Mouse (Mus musculus): Measurements from ENCODE around the gene Adamts12. TPM values are rescaled to one million over a fixed set of nuclear protein-coding genes. Genes with fewer than 3 reads are reported as not detected.

The Adamts12 gene
- total RNA-seq, 2 experiments from 2014 or later = 6.8 to 7.1 TPM

DNA sequence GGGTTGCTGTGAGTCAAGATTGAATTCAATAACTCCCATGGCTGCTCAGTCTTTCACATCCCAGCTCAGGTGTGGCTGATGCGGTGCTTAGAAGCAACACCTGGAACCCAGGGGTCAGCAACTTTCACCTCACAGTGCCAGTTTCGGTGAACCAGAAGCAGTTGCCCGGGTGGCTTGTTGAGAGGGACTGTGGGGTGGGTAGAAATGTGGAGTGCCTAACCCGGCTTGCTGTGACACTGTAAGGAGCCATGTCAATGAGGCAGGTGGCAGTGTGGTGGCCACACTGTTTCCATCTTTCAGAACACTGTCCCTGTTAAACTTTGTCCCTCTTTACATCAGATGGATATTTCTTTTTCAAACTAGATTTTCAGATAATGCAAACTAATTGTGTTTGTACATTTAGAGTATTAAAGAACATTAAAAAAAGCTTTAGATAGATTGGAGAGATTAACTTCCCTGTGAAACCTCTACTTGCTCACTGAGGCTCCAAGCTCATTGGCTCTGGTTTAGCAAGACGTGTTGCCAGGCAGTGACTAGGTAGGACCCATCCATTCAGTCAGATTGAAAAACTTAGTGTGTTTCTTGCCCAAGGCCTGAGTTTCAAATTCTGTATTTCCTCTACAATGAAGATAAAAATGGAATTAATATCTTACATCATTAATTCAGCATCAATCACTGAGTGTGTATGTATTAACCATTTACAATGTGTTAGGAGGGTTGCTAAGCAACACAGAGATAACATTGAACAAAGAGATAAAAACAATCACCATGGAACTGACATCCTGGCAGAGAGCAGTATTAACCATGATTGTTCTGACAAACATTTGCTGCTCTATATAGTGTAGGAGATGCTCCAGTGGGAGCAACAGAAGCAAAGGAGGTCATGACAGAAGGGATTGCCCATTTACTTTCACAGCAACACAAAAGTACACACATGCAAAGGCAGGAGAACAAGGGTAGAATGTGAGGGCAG, 68.3 kb downstream of the Adamts12 start:
- DNase-seq (ENCODE audit: low spot score) = no peak
- intact Hi-C loops (cut with DNase I) = no loop called here

DNA sequence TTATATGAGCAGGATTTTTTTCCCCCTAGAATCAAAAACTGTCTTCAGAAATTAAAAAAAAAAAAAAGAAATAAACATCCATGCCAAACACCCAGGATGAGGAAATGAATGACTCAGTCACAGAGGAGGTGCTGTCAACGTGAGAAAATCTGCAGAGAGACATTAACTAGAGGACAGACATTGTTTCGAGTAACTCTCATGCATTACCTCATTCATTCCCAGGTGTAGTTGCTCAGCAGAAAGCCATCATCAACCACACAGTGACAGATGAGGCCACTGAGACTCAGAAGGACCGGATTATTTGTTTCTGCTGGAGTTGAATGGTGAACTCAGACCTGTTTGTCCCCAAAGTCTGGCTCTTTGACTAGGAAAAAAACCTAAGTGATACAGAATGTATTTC, 81.0 kb downstream of the Adamts12 start:
- intact Hi-C loops (cut with DNase I) = no loop called here
- DNase-seq (ENCODE audit: low spot score) = no peak

DNA sequence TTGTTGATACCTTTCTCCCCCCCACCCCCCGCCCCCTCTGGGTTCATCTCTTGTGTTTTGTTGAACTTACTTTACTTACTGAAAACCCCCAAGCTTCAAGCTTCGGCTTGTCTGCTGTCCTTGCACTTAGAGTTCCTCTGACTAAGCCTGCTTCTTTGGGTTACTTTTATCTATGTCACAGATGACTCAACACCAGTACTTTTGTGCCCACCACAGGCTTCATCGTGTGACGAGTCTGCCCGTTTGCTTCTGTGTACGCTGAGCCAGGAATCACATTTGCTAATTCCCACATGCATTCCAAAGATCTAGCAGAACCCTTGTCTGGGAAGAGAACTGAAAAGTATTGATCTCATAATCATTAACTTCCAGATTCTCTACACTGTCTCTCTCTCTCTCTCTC, 94.8 kb downstream of the Adamts12 start:
- intact Hi-C loops (cut with DNase I) = no loop called here
- DNase-seq (ENCODE audit: low spot score) = no peak

DNA sequence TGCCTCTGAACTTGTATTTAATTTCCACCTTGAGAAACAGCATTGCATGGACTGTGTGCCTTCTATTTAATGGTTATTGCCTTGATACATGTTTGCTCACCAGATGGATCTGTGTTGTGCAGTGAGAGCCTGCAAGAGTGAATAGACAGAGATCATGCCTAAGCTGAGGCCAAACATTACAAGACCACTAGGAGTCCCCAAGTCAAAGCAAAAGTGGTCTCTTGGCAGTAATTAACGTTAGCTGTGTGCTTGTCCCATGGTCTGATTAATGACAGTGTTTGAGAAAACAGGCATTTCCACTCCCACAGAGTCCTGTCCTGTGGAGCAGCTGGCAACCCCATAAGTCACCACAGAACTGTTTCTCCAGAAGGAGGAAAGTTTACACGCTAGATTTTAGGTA, 96.2 kb downstream of the Adamts12 start:
- intact Hi-C loops (cut with DNase I) = no loop called here
- DNase-seq (ENCODE audit: low spot score) = no peak

DNA sequence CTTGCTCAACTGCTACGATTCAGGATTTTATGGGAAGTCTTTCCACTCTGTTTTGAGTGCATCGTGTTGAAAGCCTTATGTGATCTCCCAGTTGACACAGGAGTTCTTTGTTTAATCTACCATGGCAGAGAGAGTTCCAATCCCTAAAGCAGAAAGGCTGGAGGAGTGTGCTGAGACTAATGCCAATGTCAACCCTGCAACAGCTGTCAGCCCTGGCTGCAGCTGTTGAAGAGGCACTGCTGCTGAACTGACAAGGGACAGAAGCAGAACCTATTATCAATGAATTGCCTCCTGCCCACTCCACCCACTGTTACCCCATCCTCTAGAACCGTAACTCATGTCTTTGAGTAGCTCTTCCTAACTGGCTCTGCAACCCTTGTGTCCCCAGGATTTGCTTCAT, 101.3 kb downstream of the Adamts12 start:
- intact Hi-C loops (cut with DNase I) = no loop called here
- DNase-seq (ENCODE audit: low spot score) = peak; percentile 33

DNA sequence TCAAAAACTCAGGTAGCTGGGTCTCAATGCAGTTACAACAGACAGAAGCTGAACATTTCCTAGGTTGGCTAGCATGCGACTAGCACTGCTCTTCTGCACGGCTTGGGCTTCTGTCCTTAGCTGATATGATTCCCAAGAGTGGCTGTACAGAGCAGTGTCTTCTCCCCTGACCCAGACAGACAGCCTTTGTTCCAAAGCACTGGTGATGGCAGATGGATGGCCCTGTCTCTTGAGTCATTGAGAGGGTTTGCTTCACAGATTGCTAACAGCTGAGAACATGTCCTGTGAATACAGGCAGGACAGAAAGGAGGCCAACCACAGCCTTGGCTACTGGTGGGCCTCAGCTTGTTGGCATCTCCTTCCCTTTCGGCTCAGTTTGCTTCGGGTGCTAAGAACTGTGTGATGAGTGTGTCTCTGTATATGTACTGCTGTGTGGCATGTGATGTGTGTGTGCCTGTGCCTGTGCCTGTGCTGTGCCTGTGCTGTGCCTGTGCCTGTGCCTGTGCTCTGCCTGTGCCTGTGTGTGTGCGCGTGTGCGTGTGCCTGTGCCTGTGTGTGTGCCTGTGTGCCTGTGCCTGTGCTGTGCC, 109.4 kb downstream of the Adamts12 start:
- DNase-seq (ENCODE audit: low spot score) = no peak
- intact Hi-C loops (cut with DNase I) = no loop called here

DNA sequence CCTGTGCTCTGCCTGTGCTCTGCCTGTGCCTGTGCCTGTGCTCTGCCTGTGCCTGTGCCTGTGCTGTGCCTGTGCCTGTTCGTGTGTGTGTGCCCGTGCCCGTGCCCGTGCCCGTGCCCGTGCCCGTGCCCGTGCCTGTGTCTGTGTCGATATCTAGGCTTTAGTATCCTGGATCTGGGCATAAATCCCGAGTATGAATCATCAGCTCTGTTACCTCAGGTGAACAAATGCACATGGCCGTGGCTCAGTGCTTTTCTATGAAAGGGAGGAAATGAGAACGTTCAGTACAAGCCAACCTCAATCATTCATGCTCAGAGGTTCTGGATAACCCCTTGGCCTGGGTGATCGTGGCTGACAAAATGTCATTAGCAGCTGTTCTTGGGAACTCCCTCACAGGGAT, 110.3 kb downstream of the Adamts12 start:
- DNase-seq (ENCODE audit: low spot score) = no peak
- intact Hi-C loops (cut with DNase I) = no loop called here

DNA sequence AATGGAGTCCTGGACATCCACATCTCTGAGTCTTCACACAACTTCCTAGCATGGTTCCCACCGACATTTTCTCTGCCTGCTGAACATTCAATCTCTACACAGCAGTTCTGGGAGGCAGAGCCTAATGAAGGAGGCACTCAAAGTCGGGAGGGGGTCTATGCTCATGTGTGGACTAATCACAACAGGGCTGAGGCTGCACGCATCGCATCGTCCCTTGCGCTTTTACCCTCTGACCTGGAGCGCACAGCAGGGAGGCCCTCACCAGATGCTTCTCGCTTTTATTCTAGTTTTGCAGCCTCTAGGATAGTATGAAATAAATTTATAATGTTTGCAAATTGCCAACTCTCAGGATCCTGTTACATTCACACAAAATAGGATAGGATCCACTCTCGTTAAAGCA, 112.9 kb downstream of the Adamts12 start:
- DNase-seq (ENCODE audit: low spot score) = no peak
- intact Hi-C loops (cut with DNase I) = no loop called here

DNA sequence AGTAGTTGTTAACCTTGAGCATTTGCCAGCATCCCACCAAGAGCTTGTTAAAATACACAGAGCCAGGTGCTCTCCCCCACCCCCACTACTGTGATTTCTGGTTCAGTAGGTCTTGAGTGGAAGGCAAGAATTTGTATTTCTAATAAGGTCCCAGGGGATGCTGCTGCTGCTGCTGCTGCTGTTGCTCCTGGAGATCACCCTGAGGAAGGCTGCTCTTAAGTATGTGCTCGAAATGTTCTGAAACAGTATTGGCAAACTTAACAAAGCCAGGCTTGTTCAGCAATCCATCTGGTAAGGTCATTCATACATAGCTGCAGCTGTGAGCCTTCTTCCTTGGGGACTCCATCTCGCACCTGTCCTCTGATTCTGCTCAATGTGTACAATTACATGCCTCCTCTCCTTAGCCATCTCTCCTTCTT, 115.2 kb downstream of the Adamts12 start:
- intact Hi-C loops (cut with DNase I) = no loop called here
- DNase-seq (ENCODE audit: low spot score) = no peak

DNA sequence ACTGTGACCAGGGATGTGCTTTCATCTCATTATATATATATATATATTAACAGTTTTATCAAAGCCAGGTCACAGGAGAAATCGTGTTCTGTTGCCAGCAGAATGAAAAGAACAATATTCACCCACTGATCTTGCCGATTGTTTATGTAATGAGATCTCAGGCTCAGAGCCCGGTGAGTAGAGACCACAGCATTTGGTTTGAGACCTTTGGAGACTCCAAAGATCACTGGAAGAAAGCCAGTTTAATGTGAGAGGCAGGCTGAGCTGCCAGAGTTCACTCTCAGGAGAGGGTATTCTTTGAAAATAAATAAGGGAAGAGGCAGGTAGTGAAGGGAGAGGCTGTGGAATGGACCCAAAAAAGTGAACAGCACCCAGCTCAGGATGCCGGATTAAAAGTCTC, 122.1 kb downstream of the Adamts12 start:
- intact Hi-C loops (cut with DNase I) = no loop called here

DNA sequence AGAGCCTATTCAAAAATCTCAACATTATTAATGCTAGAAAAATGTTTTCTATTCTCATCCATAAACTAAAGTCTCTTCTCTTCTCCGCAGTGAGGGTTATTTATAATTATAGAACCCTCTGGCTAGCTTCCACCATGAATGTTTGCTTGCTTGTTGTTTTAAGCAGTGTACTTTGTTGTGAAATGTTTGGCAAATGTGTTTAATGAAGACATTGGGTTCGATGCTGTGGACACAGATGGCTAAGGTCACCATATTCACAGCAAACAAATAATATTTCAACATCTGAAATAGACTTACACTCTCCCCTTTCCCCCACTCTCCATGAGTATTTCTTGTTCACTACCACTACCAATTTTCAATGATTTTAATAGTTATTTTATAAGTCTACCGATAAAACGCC, 125.9 kb downstream of the Adamts12 start:
- intact Hi-C loops (cut with DNase I) = no loop called here
- DNase-seq (ENCODE audit: low spot score) = no peak

More for the DNA sequence above, 122.1 kb downstream of the Adamts12 start:
- no peak for DNase-seq (ENCODE audit: low spot score)

DNA sequence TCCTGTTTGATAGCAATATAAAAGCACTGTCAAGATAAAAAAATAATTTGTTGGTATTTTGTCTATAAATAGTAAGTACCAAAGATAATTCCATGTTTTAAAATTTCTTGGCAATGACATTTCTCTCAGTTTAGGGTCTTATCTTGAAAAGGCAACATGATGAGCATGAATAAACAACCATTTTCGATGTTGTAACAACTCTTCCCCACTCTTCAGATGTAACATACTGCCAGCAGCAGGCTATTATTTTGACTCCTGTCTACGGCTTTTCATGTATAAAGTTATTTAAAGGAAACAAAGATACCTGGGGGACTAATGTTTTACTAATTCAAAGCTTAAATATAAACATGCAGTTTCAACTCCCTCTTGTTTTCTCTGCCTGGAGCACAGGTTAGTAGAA, 128.2 kb downstream of the Adamts12 start:
- no peak for DNase-seq (ENCODE audit: low spot score)
- intact Hi-C loops (cut with DNase I) = no loop called here

DNA sequence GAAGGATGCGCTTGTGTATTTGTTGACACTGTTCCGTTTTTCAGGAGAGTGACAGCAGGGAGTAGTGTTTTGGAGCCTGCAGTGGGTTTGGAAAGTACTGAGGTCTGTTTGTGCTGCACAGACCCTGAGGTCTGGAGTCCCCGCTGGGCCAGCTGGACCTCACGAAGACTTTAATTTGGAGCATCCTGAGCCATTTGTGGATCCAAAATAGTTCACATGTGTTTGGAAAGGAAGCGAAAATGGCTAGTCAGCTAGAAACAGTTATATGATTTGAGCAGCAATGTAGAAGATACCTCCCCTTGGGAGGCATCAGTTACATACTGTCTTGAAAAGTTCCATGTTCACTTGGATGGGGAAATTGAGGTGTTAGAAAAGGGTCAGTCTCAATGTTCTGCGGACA, 132.5 kb downstream of the Adamts12 start:
- peak; percentile 20 for DNase-seq (ENCODE audit: low spot score)

DNA sequence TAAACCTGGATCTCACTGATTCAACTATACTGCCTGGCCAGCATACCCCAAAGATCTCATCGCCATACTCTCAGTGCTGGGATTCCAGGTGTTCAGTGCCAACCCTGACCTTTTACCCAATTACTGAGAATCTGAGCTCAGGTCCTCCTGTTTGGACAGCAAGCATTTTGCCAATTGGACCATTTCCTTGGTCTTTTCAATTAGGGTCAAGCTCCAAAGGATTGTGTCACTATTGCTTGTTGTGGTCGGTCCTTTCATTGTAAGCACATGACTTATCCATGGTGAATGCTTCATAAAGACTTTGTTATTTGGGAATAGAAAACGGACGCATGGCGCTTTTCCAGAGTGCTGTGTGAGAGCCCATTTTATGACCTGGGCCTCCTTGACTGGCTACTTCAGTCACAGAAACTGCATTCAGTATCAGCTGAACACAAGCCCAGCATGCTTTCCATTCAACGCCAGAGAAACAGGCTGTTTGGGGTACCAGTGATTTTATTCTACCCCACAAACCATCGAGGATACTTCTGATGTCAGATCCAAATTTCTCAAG, 133.7 kb downstream of the Adamts12 start:
- intact Hi-C loops (cut with DNase I) = no loop called here
- DNase-seq (ENCODE audit: low spot score) = no peak

More for the DNA sequence above, 132.5 kb downstream of the Adamts12 start:
- intact Hi-C loops (cut with DNase I) = no loop called here

DNA sequence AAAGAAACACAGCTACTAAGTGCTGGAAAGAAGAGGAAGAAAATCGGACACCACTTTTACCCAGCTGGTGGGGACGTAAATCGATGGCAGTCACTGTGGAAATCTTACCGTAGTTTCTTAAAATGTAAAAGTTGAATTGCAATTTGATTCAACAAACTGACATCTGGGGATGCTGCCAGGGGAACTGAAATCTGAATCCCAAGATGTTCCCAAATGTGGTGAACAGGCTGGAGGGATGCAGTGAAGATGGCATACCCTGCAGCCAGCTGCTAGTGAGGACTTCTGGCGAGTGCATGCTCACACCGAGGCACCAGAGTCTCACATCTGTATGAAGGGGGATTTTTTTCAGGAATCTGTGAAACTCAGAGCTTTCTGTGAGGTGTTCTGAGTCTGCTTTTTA, 138.5 kb downstream of the Adamts12 start:
- no peak for DNase-seq (ENCODE audit: low spot score)
- intact Hi-C loops (cut with DNase I) = loop anchor here (10.0 kb wide), 1 partner anchor 88 kb away; no protein-coding TSS in a partner anchor

DNA sequence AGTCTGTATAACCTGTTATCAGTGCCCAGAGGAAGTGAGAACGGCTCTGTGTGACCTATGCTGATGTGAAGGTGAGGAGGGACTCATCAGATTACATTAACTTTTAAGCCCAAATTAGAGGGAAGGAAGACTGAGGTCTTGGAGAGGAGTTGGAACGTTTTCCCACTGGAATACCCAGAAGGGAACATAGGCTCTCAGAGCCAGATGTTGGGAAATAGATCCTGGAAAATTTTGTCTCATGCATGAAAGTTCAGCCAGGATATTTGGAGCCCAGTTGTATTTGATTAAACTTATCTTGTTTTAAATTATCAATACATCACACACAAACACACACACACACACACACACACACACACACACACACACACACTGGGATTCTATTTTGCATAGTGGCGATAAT, 140.3 kb downstream of the Adamts12 start:
- no peak for DNase-seq (ENCODE audit: low spot score)

DNA sequence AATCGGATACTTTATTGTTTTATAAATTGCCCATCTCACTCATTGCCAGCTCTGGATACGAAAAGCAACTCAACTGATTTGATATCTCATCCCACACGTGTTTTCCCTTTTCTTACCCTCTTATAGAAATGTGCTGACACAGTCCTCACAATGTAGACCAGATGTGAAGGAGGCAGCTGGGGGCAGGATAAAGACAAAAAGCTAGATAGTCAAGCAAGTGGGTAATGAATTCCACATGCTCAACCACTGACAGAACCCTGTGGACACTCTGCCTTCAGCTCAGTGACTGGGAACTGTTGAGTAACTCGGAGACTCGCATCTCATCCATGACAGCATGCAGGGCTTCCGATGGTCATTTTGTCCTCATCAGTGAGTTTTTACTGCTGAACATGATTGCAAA, 146.4 kb downstream of the Adamts12 start:
- intact Hi-C loops (cut with DNase I) = no loop called here
- no peak for DNase-seq (ENCODE audit: low spot score)

More for the DNA sequence above, 140.3 kb downstream of the Adamts12 start:
- intact Hi-C loops (cut with DNase I) = loop anchor here (10.0 kb wide), 1 partner anchor 90 kb away; no protein-coding TSS in a partner anchor

DNA sequence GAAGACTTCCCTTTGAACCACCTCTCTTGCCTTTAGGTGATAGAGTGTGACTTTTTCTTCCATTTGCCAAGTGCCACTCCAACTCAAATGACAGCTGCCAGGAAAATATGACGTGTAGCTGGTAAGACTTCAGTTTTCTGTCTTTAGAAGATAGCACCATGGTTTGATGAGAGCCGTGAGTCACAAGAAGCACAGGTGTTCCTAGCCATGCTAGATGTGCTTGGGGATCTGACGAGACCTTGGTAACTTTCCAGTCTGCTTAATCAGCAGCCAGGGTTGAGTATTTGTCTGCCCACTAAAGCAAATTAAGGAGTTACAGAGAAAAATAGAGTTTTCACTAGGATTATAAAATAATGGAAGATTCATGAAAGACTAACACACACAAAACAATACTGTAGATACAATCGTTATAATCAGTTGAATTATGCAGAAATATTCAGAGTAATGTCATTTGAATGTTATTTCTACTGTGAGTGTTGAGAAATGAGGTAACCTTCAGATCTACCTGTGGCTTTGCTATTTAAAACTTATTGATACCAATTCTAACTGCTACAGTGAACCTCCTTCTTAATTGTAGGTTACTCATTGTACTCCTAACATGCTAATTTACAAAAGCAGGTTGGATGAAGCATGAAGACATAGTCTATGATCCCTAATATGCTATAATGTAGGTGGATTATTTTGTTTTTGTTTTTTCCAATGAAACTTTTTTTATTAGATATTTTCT, 169.5 kb downstream of the Adamts12 start:
- intact Hi-C loops (cut with DNase I) = no loop called here
- DNase-seq (ENCODE audit: low spot score) = no peak

DNA sequence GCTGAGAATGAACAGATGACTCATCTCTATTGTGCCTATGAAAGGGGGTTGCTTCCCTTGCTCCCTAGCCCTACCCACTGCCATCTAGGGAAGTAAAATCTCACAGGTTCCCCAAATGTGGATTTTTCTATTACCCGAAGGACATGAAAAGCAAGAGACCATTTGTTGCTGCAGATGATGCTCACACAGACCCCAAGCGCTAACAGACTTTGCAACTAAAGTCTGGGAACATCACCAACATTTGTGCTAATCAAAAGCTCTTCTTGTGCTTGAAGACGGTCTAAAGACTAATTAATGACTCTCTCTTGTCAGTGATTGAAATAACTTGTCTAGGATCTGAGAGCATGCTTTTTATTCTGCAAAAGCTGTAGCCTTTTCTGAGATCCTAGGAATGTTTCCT, 175.8 kb downstream of the Adamts12 start:
- DNase-seq (ENCODE audit: low spot score) = no peak
- intact Hi-C loops (cut with DNase I) = no loop called here

DNA sequence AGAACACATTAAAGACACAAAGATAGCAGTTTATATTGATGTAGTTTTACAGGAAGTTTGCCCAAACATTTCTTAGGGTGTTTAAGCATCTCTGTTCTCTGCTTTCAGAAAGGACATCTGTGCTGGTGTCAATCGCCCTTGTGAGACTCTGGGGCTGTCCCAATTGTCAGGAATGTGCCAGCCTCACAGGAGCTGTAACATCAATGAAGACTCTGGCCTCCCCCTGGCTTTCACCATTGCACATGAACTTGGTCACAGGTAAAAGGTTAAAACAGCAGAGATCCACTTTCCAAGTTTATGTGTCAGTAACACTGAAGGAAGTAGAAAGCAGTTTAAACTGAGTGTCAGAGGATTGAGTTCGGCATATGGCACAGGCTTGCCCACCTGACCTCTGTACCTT, 176.7 kb downstream of the Adamts12 start:
- intact Hi-C loops (cut with DNase I) = no loop called here

More for the DNA sequence above, 176.7 kb downstream of the Adamts12 start:
- DNase-seq (ENCODE audit: low spot score) = no peak

Data from heart, postnatal 25 days (tissue).